Mouse (Mus musculus): Measurements from ENCODE around the gene Serpina6.
"Not testable (repeated sequence)": the region's sequence is repeated elsewhere in the genome, so short reads cannot be mapped to it uniquely, and the experiment has no call there.

Serpina6 gene

GRCm38 (mm10) chr12:103656848-103657626 is at the start of gene Serpina6:
Gene Serpina6 (minus strand): TSS chr12:103657212.
- DNase-seq = no peak

DNA sequence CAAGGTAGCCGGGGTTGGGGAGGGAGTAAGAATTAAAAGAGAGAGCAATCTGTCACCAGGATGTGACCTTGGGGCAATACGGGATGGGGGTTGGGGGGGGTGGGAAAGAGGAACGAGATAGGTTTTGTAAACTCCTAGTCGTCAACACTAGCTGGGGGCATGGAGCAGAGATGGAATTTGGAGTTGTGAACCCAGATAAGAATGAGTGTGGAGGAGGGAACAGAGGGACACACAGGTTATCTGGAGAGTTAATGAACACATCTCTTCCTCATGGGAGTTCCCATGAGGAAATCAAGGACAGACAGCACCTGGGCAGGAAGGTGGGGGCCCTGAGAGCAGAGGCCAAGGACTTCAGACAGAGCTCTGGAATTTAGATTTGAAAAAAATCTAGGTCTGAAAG is 49.1 kb upstream of the Serpina6 start:
- DNase-seq = no peak

DNA sequence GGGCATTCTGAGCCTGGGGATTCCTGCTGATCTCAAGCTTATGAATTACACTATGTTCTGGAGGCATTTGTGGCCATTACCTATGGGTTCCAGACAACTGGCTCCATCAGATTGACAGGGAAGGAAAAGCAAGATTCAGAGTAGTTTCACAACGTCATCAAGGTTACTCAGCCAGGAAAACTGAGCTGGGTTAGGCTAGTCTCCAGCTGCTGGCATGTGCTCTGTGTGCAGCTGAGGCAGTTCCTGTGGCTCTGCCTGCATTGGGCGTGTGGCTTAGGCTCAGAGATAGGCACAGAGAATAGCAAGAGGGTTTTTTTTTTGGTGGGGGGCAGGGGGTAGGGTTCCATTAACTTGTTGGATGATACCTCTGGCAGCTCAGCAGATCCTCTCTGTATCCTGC is 48.5 kb upstream of the Serpina6 start:
- no peak for DNase-seq

DNA sequence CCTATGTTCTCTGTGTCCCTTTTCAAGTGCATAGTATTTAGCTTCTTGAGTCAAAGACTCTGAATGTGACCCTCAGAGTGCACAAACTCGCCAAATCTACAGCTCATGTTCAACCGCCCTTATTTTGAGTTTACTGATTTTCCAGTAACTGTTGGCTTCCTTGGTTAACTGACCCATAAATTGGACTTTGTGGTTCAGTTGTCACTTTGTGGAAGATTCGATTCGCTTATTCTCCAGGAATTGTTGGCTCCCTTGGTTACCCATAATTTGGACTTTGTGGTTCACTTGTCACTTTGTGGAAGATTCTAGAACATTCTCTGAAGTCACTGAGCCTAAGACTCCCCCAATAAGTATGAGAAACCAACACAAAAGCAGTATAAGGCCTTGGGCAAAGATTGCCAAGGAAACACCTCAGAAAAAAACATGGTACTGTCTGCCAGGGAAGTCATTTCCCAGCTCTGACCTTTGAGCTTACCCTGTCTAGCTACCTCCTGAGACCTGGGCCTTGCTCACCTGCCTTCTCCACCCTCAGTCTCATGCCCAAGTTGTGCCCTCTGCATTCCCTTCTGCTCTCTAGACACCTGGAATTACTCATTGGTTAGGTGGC is 43.2 kb upstream of the Serpina6 start:
- peak; percentile 84 for DNase-seq

DNA sequence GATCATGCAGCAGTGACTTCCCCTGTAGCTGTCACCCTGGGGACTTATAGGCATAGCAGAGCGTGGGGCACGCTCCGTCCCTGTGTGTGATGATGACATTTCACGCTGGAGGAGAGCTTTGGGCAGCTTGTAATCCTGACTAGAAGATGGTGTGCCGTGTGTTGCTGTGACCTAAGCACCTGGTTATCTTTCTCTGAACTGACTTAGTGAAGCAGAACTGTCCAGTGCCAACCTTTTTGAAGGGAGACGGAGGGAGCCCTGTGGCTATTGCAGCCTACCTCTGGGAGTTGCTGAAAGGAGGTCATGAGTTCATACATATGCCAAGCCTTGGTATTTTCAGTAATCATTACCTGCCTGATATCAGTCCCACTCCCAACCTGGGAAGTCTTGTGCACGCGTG is 38.4 kb upstream of the Serpina6 start, which contains the start of gene Serpina1f:
Serpina1f (minus strand) TSS at position 101 of the 400 bp plus-strand sequence.
- DNase-seq = no peak

GRCm38 (mm10) chr12:103688221-103688814 is 31.3 kb upstream of the Serpina6 start:
- no peak for DNase-seq

DNA sequence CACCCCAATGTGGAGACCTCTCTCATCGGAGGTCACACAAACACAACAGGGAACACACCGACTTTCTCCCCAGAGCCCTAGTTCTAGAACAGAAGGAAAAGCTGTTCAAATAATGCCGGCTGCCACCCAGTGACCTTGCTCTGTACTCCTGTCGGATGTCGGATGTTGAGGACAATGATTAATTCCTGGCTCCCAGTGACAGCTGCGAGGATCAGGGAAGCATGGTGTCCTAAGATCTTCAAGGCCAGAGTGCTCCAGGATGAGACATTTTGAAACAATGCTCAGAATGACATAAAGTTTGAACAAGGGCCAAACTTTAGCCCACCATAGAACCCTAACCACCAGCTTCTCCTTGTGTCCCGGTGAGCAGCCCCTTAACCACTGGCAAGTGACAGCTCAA is 30.0 kb upstream of the Serpina6 start:
- DNase-seq = no peak

- DNase-seq = no peak
Measured at GRCm38 (mm10) chr12:103686050-103686449, 29.0 kb upstream of the Serpina6 start.

- no peak for DNase-seq
Measured at GRCm38 (mm10) chr12:103685386-103685785, 28.4 kb upstream of the Serpina6 start.

GRCm38 (mm10) chr12:103683775-103684174 is 26.8 kb upstream of the Serpina6 start:
- no peak for DNase-seq

DNA sequence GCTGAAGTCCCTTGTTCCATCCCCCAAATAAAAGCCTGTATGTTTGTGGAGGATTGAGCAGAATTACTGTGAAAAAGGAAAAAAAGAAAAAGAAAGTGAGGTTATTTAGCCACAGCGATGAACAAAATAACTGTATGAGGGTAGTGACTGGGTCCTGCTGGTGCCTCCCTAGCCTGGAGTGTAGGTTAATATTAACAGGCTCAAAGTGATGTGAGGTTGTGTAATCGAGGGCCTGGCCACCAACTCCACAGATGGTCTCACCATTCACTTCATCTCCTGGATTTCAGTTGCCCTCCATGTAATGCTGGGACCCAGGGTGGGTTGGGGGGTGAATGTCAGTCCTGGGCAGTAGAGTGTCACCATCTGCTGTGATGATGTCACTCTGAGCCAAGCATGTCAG is 24.7 kb upstream of the Serpina6 start:
- DNase-seq = no peak

DNA sequence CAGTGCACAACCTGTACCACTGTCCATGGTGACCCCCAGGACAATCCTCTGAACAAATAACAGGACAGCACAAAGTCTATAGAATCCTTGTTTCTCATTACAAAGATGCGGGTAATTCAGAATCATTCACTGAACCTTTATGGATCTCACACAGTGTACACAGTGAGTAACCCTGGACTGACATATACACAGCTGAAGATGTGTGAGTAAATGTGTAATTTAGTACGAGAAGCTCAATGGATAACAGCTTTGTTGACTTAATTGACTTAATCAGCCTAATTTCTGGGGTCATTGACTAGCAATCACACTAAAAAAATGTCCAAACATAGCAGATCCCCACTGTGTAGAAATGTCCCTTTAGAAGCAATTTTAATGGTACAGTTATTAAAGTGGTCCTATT is 24.2 kb upstream of the Serpina6 start:
- no peak for DNase-seq

DNA sequence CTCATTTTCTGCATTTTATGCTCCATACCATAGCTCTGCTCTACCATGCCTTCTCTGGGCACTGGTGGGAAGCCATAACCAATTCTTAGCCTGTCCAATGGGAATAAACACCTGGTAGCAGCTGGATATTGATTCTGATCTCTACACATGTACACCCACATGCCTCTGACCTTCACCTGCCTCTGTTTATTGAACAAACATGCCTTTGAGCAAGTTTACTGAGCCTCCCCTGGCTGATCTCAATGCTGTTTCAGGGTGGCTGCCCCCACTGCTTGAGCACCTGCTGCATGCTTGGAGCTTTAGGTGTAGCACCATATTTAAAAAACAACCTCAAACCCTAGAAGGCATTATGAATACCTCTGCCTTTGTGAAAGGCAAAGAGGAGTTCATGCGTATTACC is 22.8 kb upstream of the Serpina6 start:
- not testable (repeated sequence) for DNase-seq

- no peak for DNase-seq
Measured at GRCm38 (mm10) chr12:103676039-103676438, 19.0 kb upstream of the Serpina6 start, which contains the start of gene Serpina16. Gene Serpina16 (minus strand): TSS chr12:103676139.

GRCm38 (mm10) chr12:103673179-103673578 is 16.2 kb upstream of the Serpina6 start:
- DNase-seq = no peak

- no peak for DNase-seq
Measured at GRCm38 (mm10) chr12:103671483-103671882, 14.5 kb upstream of the Serpina6 start.

DNA sequence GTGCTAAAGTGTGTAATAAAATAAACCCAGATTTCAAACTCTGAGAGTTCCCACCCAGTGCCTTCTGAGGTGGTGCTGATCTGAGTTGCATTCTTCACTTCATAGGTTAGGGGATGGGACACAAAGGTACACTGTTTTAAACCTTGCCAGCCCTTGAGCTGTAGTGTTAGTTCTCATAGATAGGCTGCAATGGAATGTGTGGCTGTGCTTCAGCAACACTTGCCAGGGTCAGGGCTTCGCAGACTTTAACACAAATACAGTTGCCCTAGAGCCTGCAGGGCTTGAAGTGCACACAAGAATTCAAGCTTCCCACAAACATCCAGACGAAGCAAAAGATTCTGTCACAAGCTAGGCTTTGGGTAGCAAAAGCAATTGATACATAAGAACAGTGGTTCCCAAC is 14.0 kb upstream of the Serpina6 start:
- no peak for DNase-seq

- no peak for DNase-seq
Measured at GRCm38 (mm10) chr12:103670344-103670743, 13.3 kb upstream of the Serpina6 start.

GRCm38 (mm10) chr12:103665286-103665685 is 8.3 kb upstream of the Serpina6 start:
- DNase-seq = no peak

- DNase-seq = not testable (repeated sequence)
Measured at GRCm38 (mm10) chr12:103662053-103662452, 5.0 kb upstream of the Serpina6 start.

DNA sequence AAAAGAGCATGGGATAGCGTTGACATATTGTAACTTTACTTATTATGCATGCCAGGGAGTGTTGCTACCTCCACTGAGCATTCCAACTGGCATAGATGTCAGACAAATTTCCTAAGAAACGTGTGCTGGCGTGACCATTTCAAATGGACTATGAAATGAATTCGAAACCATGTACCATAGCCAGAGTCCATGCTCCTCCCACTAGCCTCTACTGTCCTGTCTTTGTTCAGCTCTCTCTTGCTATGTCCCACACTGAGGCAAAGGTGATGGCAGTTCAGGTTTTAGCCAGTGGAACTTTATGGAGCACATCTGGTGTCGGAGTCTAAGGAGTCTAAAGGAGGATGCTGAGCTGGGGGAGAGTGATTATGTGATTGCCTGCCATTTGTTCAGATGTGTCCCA is 3.1 kb upstream of the Serpina6 start:
- DNase-seq = no peak

DNA sequence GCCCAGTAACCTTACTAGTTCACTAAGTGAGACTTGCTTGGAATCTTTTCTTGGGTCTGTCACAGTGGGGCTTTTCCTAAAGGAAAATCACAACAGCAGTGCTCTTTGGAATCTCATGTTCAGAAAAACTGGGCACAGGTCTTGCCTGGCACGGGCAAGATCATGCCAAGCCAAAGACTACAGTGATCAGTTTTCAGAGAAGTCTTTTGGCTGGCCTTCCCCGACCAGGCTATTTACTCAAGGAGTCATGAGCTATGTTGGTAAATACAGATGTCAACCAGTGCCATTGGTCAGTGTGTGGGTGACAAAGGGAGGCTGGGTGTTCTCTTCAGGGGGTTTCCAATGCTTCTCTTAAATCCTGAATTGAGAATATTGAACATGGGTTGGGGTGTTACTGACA is 2.2 kb upstream of the Serpina6 start:
- no peak for DNase-seq

- no peak for DNase-seq
Measured at GRCm38 (mm10) chr12:103657991-103658390, 979 bp upstream of the Serpina6 start.

Data from kidney, adult 9 months (tissue).